Mouse (Mus musculus) stomach, postnatal 0 days (tissue): ENCODE measurements around the gene Camsap3. TPM values are rescaled to one million over a fixed set of nuclear protein-coding genes. Genes with fewer than 3 reads are reported as not detected.

ENCODE experiments used
- ATAC-seq: fragments of 200-750 bp; cut with Nextera tagmentation; 2 replicates; pipeline ENCODE4 v1.8.0; 2017; ENCODE audit not compliant: low FRiP score, low TSS enrichment
- DNase-seq: peaks from one replicate; pipeline ENCODE4 v3.0.0-alpha.2; 2016; ENCODE audit warnings: low spot score
- H3K27ac ChIP-seq: fragments of 300-500 bp; sonication (generic); replicated peaks from 2 replicates; pipeline ENCODE4 v1.5.1; 2014; ENCODE audit warnings: mild to moderate bottlenecking, control low read depth
- H3K27me3 ChIP-seq: fragments of 300-500 bp; sonication (generic); 2 replicates; pipeline ENCODE4 v1.6.1; 2014; ENCODE audit warnings: low read length; ENCODE audit not compliant: control insufficient read depth, insufficient read depth
- H3K36me3 ChIP-seq: fragments of 300-500 bp; sonication (generic); 2 replicates; pipeline ENCODE4 v1.6.1; 2014; ENCODE audit warnings: low read length, mixed read lengths; ENCODE audit not compliant: control insufficient read depth, insufficient read depth
- H3K4me1 ChIP-seq: fragments of 300-500 bp; sonication (generic); replicated peaks from 2 replicates; pipeline ENCODE4 v1.6.1; 2014; ENCODE audit warnings: antibody characterized with exemption; ENCODE audit not compliant: control insufficient read depth, insufficient read depth
- H3K4me2 ChIP-seq: fragments of 300-500 bp; sonication (generic); replicated peaks from 2 replicates; pipeline ENCODE4 v1.6.1; 2014; ENCODE audit warnings: low read depth, mild to moderate bottlenecking, control low read depth, moderate library complexity
- H3K4me3 ChIP-seq: fragments of 300-500 bp; sonication (generic); 2 replicates; pipeline ENCODE4 v1.5.1; 2014; ENCODE audit warnings: low read depth, low read length, control low read depth
- H3K9ac ChIP-seq: fragments of 300-500 bp; sonication (generic); 2 replicates; pipeline ENCODE4 v1.6.1; 2014; ENCODE audit warnings: mild to moderate bottlenecking, low read length, control low read depth, mixed read lengths
- H3K9me3 ChIP-seq: fragments of 300-500 bp; sonication (generic); 2 replicates; pipeline ENCODE4 v1.6.1; 2016; ENCODE audit warnings: low read length; ENCODE audit not compliant: control insufficient read depth
- CTCF ChIP-seq: IDR thresholded peaks from 2 replicates; pipeline ENCODE4 v1.5.1; 2016; ENCODE audit warnings: antibody characterized with exemption, low read depth, mild to moderate bottlenecking, moderate library complexity
- EP300 ChIP-seq: optimal IDR thresholded peaks from 2 replicates; pipeline ENCODE3; 2016; ENCODE audit warnings: antibody characterized with exemption
- WGBS: fragments of 180-500 bp; shearing (Covaris S2); extraction: QIAGEN DNeasy Blood & Tissue Kit; methylation state at CpG from one replicate; pipeline ENCODE4 v1.1.7; 2014; 5-methylcytosine and 5-hydroxymethylcytosine counted together
- polyA plus RNA-seq: library from polyadenylated mRNA; unstranded; fragments of >200 nt; fragmentation: Nextera tagmentation; extraction: Ambion mirVana; gene quantifications from 2 replicates; pipeline ENCODE4 v1.2.1, GENCODE M21; 2015

The Camsap3 gene
- polyA plus RNA-seq, 1 experiment from 2014 or later = 14.2 TPM

DNA sequence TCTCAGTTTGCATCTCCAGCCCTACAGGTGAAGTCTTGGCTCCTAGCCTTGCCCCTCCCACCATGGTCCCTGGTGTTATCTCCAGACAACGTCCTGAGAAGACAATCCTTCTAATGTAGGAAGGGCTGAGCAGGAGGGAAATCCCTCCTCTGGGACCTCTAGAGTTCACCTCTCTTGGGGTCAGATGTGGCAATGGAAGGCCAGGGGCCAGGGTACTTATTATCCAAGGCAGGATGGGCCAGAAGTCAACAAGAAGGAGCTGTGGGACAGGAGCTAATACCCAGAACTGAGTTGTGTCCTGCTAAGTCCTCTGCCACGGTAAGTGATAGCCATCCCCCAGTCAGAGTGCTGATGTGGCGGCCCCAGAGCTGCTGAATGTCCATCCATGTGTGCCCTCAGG is 68.4 kb downstream of the Camsap3 start, which contains the start of gene Retn:
Gene Retn, plus strand, starts transcription at position 245 of the 400 bp plus-strand sequence.
- DNase-seq = no peak
- Histone ChIP-seq H3K27me3 (no peaks in the 10 kb centered on the region), H3K36me3 (no peaks in the 10 kb centered on the region), H3K4me1 (no peaks in the 10 kb centered on the region), H3K27ac (no peak within 1 kb of the TSS), H3K9ac (no peak within 1 kb of the TSS), H3K4me3 (no peak within 1 kb of the TSS), H3K9me3 (no peaks in the 10 kb centered on the region), H3K4me2 (no peak within 1 kb of the TSS)
- TF ChIP-seq CTCF = no peak
- TF ChIP-seq EP300 = no peak
- ATAC-seq = no peak
- WGBS = 72% methylated on average over 3 of the region's 3 CpGs

DNA sequence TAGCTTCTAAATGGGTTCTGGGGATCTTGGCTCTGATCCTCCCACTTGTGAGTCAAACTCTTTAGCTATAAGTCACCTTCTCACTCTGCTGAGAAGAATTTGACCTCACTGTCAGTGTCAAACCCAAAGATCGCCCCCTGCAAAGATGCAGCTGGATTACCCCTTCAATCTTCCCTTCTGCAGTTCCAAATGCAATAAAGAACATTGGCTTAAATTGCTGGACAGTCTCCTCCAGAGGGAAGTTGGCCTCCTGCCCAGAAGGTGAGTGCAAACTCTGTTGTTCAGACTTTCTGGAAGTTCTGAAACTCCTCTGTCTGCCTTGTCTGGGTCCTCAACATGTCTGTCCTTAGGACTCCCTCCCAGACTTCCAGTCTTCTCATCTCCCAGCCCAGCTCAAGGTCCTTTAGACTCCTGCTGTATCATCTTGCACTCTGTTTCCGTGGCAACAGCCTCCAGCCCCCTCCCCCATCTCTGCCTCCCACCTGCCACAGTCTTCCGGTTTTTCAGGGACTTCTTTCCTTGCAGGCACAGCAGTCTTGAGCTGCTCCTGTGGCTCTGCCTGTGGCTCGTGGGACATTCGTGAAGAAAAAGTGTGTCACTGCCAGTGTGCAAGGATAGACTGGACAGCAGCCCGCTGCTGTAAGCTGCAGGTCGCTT is 69.8 kb downstream of the Camsap3 start:
- Histone ChIP-seq H3K4me2 (no peak overlapping the region), H3K9me3 (no peaks in the 10 kb centered on the region), H3K27ac (no peak overlapping the region), H3K4me3 (no peak overlapping the region), H3K36me3 (no peaks in the 10 kb centered on the region), H3K27me3 (no peaks in the 10 kb centered on the region), H3K4me1 (no peaks in the 10 kb centered on the region), H3K9ac (no peak overlapping the region)
- ATAC-seq = no peak
- no peak for DNase-seq
- whole genome bisulfite sequencing = 20% methylated on average over 7 of the region's 7 CpGs
- TF ChIP-seq EP300 = no peak
- TF ChIP-seq CTCF = no peak

Other genes starting within 250 kb of the Camsap3 start
- gene A430078G23Rik, start 233.9 kb upstream of the Camsap3 start, polyA plus RNA-seq = 0.51 and 0.63 TPM in 2 replicates
- 5.5 TPM in 2 replicates for gene Arhgef18, start 194.3 kb upstream of the Camsap3 start, polyA plus RNA-seq
- gene Pex11g, start 119.6 kb upstream of the Camsap3 start, polyA plus RNA-seq = 11.6 and 15.4 TPM in 2 replicates
- 0.46 and 1.1 TPM in 2 replicates for gene Tex45, start 116.4 kb upstream of the Camsap3 start, polyA plus RNA-seq
- 19.1 and 21.3 TPM in 2 replicates for gene Zfp358, start 94.2 kb upstream of the Camsap3 start, polyA plus RNA-seq
- gene Mcoln1, start 86.8 kb upstream of the Camsap3 start, polyA plus RNA-seq = 24.7 and 28.4 TPM in 2 replicates
- gene Pnpla6, start 71.9 kb upstream of the Camsap3 start, polyA plus RNA-seq = 15.4 and 16.0 TPM in 2 replicates
- gene C330021F23Rik, start 19.3 kb upstream of the Camsap3 start, polyA plus RNA-seq = 0.18 and 0.38 TPM in 2 replicates
- gene Xab2, start 34.0 kb downstream of the Camsap3 start, polyA plus RNA-seq = 23.3 and 25.5 TPM in 2 replicates
- 143 and 171 TPM in 2 replicates for gene Pet100, start 34.3 kb downstream of the Camsap3 start, polyA plus RNA-seq
- 0.25 TPM in 1 of 2 replicates, not detected in the other for gene Pcp2, start 38.3 kb downstream of the Camsap3 start, polyA plus RNA-seq
- gene Stxbp2, start 43.7 kb downstream of the Camsap3 start, polyA plus RNA-seq = 111 and 121 TPM in 2 replicates
- not detected in 2 replicates for gene Retn, start 68.5 kb downstream of the Camsap3 start, polyA plus RNA-seq
- 0.11 and 0.15 TPM in 2 replicates for gene Mcemp1, start 78.5 kb downstream of the Camsap3 start, polyA plus RNA-seq
- gene Fcor, start 85.1 kb downstream of the Camsap3 start, polyA plus RNA-seq = 3.4 and 5.3 TPM in 2 replicates
- 26.6 and 27.9 TPM in 2 replicates for gene Trappc5, start 89.0 kb downstream of the Camsap3 start, polyA plus RNA-seq
- gene Fcer2a, start 106.9 kb downstream of the Camsap3 start, polyA plus RNA-seq = 0.44 and 0.47 TPM in 2 replicates
- gene Clec4g, start 133.4 kb downstream of the Camsap3 start, polyA plus RNA-seq = 0.10 and 0.21 TPM in 2 replicates
- 0.11 and 0.16 TPM in 2 replicates for gene Cd209a, start 161.7 kb downstream of the Camsap3 start, polyA plus RNA-seq